Mouse (Mus musculus) erythroblast, embryonic 14.5 days (primary cell): Measurements from ENCODE around the gene Olfr458. TPM values are rescaled to one million over a fixed set of nuclear protein-coding genes. Genes with fewer than 3 reads are reported as not detected.
"Not testable (repeated sequence)": the region's sequence is repeated elsewhere in the genome, so short reads cannot be mapped to it uniquely, and the experiment has no call there.

Experiments used
- H3K27me3 ChIP-seq: 2 replicates; pipeline ENCODE4 v1.6.1; 2012; ENCODE audit warnings: inconsistent platforms; ENCODE audit not compliant: control insufficient read depth
- H3K36me3 ChIP-seq: 2 replicates; pipeline ENCODE4 v1.6.1; 2012; ENCODE audit warnings: mild to moderate bottlenecking, inconsistent platforms; ENCODE audit not compliant: control insufficient read depth
- H3K4me1 ChIP-seq: 2 replicates; pipeline ENCODE4 v1.6.1; 2012; ENCODE audit warnings: inconsistent platforms; ENCODE audit not compliant: control insufficient read depth
- H3K4me3 ChIP-seq: replicated peaks from 2 replicates; pipeline ENCODE3; 2012; ENCODE audit warnings: moderate library complexity, mild to moderate bottlenecking, inconsistent platforms
- H3K9me3 ChIP-seq: 2 replicates; pipeline ENCODE4 v1.6.1; 2012; ENCODE audit warnings: low read length, inconsistent platforms, mixed read lengths; ENCODE audit not compliant: control insufficient read depth
- GATA1 ChIP-seq: IDR thresholded peaks from 2 replicates; pipeline ENCODE4 v1.6.1; 2012; ENCODE audit warnings: low read length, inconsistent platforms, mixed read lengths
- TAL1 ChIP-seq: IDR thresholded peaks from 3 replicates; pipeline ENCODE4 v1.6.1; 2012; ENCODE audit warnings: low read length, inconsistent platforms, mixed read lengths
- polyA plus RNA-seq: library from polyadenylated mRNA; stranded (reverse); fragments of >175 nt; gene quantifications from 2 replicates; pipeline ENCODE4 v1.2.3, GENCODE M21; 2012

Gene Olfr458
- not detected in 2 replicates for polyA plus RNA-seq

DNA sequence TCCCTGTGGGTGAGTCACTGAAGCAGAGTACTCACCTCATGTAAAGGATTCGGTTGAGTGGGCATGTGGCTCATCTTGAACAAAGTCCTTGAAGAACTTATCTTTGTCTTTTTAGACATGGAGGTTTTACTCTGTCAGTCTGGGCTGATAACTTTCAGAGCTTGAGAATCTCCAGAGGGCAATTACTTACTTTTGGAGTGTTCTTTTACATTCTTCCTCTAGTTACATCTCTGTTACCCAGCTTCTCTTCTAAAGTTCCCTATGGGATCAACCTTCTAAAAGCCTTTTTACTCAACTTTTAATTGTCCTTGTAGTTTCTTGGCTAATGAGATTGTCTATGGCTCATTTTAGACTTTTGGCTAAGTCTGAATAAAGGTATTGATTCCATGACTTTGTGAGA lies at the start of gene Olfr458:
Gene Olfr458, minus strand, starts transcription at position 101 of the 400 bp plus-strand sequence.
- H3K27me3 ChIP-seq = no peaks in the 10 kb centered on the region
- no peaks in the 10 kb centered on the region for H3K36me3 ChIP-seq
- no peak within 1 kb of the TSS for H3K4me3 ChIP-seq
- H3K9me3 ChIP-seq = no peaks in the 10 kb centered on the region
- H3K4me1 ChIP-seq = no peaks in the 10 kb centered on the region
- TF ChIP-seq TAL1 = no peak
- no peak for TF ChIP-seq GATA1

DNA sequence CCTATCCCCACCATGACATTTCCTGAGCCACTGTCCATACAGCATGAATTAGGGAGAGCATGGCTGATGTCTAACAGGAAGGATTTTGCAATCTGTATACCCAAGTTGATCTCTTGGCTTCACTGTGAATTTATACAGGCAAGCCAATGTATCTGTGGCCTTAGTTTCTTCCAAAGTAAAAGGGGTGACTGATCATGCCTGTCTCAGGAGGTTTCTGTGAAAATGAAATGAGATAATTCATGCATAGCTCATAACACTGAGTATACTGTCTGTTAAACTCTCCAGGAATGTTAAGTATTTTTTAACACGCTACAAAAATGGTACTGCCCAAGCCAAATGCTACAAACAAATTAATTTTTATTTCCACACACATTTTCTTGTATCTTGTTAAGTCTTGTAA lies 48.5 kb upstream of the Olfr458 start:
- Histone ChIP-seq H3K27me3 (no peaks in the 10 kb centered on the region), H3K9me3 (no peaks in the 10 kb centered on the region), H3K4me1 (no peaks in the 10 kb centered on the region), H3K4me3 (no peak overlapping the region), H3K36me3 (no peaks in the 10 kb centered on the region)
- TF ChIP-seq TAL1 = no peak
- no peak for TF ChIP-seq GATA1

DNA sequence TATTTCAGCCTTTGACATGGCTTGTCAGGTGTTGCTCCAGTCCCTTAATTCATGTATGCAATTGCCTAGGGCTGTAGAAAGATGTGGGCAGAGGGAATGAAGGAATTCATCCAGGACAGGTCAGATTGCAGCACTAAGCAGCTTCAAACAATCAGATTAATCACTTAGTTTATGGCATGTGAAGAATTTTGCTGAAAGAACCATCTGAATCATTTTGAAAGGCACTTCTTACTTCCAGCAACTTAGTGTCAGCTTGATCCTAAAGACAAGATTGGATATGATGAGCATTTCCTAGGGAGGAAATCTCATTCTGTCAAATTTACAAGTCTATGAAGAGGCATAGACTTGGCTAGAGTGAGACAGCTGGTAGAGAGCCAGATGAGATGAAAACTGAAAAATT lies 44.3 kb upstream of the Olfr458 start:
- Histone ChIP-seq H3K4me1 (no peaks in the 10 kb centered on the region), H3K27me3 (no peaks in the 10 kb centered on the region), H3K4me3 (no peak overlapping the region), H3K36me3 (no peaks in the 10 kb centered on the region), H3K9me3 (no peaks in the 10 kb centered on the region)
- no peak for TF ChIP-seq GATA1
- no peak for TF ChIP-seq TAL1

DNA sequence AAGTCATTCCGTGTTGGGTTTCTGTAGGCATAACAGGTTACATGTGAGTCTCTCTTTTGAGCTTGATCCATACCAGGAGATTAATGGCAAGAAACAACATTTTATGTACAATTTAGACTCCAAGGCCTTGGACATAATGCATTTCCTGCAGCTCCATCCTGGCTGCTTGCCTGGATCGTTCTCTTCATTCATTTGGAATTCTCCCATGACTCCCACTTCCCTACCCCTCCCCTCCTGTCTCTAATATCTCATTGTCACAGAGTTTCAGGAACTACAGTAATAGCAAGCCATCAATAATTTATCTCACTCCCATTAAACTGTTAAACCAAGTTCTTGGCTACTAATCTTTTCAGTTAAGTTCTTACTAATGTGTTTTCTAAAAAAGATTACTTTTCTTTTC lies 38.5 kb upstream of the Olfr458 start:
- no peak overlapping the region for H3K4me3 ChIP-seq
- H3K36me3 ChIP-seq = no peaks in the 10 kb centered on the region
- H3K4me1 ChIP-seq = no peaks in the 10 kb centered on the region
- H3K9me3 ChIP-seq = no peaks in the 10 kb centered on the region
- TF ChIP-seq TAL1 (no peak), GATA1 (no peak)
- no peaks in the 10 kb centered on the region for H3K27me3 ChIP-seq

DNA sequence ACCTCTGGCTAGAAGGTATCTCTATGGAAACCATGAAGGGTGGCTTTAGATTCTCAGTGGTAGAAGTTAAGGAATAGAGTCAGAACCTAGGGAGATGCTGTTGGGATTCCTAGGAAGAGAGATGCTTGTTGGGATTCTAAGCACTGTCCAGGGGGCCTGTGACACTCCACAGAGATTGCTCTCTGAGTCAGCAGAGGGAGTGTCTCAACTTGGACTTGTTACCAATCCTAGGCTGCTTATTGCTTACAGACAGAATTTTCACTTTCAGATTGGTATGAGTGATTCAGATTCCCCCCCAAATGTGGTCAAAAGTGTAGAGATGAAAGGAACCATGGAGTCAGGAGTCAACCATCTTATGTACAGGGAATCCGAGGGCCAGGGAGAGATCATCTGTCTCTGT lies 24.7 kb upstream of the Olfr458 start:
- TF ChIP-seq TAL1 (no peak), GATA1 (no peak)
- Histone ChIP-seq H3K27me3 (no peaks in the 10 kb centered on the region), H3K36me3 (no peaks in the 10 kb centered on the region), H3K4me1 (no peaks in the 10 kb centered on the region), H3K4me3 (no peak overlapping the region), H3K9me3 (no peaks in the 10 kb centered on the region)

DNA sequence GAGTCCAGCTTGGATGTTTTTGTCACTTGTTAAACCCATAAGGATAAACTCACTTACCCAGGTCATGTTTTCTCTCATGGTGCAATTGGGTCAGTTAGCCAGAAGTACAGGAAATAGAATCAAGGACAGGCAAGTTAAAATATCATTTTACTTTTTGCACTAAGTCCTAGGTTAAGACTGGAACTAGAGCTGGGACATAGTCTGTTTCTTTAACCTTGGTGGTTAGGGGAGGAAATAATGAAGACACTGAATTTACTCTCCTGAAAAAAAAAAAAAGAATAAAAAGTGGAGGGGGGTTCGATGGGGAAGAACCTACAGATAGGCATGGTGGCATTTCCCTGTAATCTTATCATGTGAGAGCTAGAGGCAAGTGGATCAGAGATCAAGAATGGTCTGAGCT lies 22.1 kb upstream of the Olfr458 start, which contains the start of gene Olfr456:
Gene Olfr456, minus strand, starts transcription at position 101 of the 400 bp plus-strand sequence.
- no peaks in the 10 kb centered on the region for H3K27me3 ChIP-seq
- H3K36me3 ChIP-seq = no peaks in the 10 kb centered on the region
- H3K4me3 ChIP-seq = no peak within 1 kb of the TSS
- TF ChIP-seq GATA1 (no peak), TAL1 (no peak)
- no peaks in the 10 kb centered on the region for H3K9me3 ChIP-seq
- H3K4me1 ChIP-seq = no peaks in the 10 kb centered on the region

DNA sequence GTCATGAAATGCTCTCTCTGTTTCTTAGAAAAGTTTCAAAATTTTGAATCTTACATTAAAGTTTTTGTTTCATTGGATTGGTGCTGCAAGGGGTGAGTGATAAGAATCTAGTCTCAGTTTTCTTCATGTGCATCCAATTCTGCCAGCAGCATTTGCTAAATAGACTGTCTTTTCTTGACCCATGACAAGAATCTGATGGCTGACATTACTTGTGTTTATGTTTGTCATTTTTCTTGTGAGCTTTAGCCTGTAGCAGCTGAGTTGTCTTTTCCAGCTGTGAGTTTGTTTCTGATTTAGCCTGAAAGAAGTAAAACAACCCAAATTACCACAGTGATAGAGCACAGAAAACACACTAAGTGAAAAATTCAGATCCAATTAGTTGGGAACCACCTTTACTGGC lies 19.6 kb upstream of the Olfr458 start:
- Histone ChIP-seq H3K4me3 (no peak overlapping the region), H3K9me3 (no peaks in the 10 kb centered on the region), H3K36me3 (no peaks in the 10 kb centered on the region), H3K4me1 (no peaks in the 10 kb centered on the region), H3K27me3 (no peaks in the 10 kb centered on the region)
- no peak for TF ChIP-seq GATA1
- no peak for TF ChIP-seq TAL1

DNA sequence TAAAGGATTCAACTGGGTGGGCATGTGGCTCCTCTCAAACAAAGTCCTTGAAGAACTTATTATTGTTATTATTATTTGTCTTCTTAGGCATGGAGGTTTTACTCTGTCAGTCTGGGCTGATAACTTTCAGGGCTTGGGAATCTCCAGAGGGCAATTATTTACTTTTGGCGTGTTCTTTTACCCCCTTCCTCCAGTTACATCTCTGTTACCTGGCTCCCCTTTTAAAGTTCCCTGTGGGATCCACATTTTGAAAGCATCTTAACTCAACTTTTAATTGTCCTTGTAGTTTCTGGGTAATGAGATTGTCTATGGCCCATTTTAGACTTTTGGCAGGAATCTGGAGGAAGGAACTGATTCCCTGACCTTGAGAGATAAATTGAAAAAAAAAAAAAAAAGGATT lies 11.2 kb upstream of the Olfr458 start, which contains the start of gene Olfr457:
Gene Olfr457, minus strand, starts transcription at position 101 of the 400 bp plus-strand sequence.
- TF ChIP-seq GATA1 (no peak), TAL1 (no peak)
- no peaks in the 10 kb centered on the region for H3K36me3 ChIP-seq
- no peaks in the 10 kb centered on the region for H3K9me3 ChIP-seq
- H3K27me3 ChIP-seq = no peaks in the 10 kb centered on the region
- H3K4me1 ChIP-seq = no peaks in the 10 kb centered on the region
- H3K4me3 ChIP-seq = no peak within 1 kb of the TSS

DNA sequence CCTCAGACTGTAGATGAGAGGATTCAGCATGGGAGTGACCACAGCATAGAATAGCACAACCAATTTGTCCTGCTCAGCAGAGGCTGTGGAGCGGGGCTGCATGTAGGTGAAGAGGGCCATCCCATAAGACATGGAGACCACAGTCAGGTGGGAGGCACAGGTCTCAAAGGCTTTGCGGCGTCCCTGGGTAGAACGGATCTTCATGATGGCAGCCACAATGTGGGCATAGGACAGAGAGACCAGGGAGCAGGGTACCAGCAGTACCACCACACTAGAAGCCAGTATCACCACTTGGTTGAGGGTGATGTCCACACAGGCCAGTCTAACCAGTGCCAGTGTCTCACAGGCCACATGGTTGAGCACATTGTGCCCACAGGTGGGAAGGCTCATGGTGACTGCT lies 6.3 kb upstream of the Olfr458 start:
- not testable (repeated sequence) for H3K9me3 ChIP-seq, H3K27me3 ChIP-seq, H3K36me3 ChIP-seq, H3K4me1 ChIP-seq, H3K4me3 ChIP-seq

DNA sequence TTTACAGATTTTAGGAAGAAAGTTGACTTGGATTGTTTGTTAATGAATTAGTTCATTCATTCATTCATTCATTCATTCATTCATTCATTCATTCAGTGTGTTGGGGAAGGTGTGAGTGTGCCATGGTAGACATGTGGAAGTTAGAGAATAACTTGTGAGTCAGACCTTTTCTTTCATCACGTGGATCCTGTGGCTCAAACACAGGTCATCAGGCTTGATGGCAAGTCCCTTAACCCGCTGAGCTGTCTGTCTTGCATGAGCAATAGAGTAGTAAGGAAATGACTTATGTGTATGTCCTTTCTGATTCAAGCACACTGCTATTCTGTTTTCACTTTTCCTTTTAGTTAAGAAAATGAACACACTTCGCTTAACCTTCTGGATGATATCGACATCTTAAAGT lies 5.5 kb upstream of the Olfr458 start:
- Histone ChIP-seq H3K27me3 (no peaks in the 10 kb centered on the region), H3K36me3 (no peaks in the 10 kb centered on the region), H3K9me3 (no peaks in the 10 kb centered on the region), H3K4me1 (no peaks in the 10 kb centered on the region), H3K4me3 (no peak overlapping the region)
- TF ChIP-seq TAL1 = no peak
- no peak for TF ChIP-seq GATA1
